Mouse (Mus musculus): ENCODE measurements around the gene Iqce.
A peak's percentile ranks its signal among the peaks of the same experiment; 100 is the strongest.

GRCm38 (mm10) chr5:140619151-140619771, 82.9 kb downstream of the Iqce start:
- peak; percentile 88 for TF ChIP-seq CTCF (IDR thresholded peaks at IDR 0.05; ENCODE audit: control insufficient read depth, insufficient read depth, insufficient read length)
- no peak for TF ChIP-seq USF1 (IDR thresholded peaks at IDR 0.05; ENCODE audit: low read depth)
- no peak for TF ChIP-seq FOSL1 (IDR thresholded peaks at IDR 0.05; ENCODE audit: insufficient read depth, low read length, poor library complexity, severe bottlenecking)
- TF ChIP-seq MYOG (IDR thresholded peaks at IDR 0.05; ENCODE audit: control insufficient read depth, extremely low read depth, insufficient read length): no peak

All from C2C12 (cell line).